Mouse (Mus musculus): Measurements from ENCODE around the gene Txnrd1. TPM values are rescaled to one million over a fixed set of nuclear protein-coding genes. Genes with fewer than 3 reads are reported as not detected.

Gene Txnrd1
- 172 and 174 TPM in 2 replicates for polyA plus RNA-seq (2015; fragmentation: Nextera tagmentation; extraction: Ambion mirVana)

DNA sequence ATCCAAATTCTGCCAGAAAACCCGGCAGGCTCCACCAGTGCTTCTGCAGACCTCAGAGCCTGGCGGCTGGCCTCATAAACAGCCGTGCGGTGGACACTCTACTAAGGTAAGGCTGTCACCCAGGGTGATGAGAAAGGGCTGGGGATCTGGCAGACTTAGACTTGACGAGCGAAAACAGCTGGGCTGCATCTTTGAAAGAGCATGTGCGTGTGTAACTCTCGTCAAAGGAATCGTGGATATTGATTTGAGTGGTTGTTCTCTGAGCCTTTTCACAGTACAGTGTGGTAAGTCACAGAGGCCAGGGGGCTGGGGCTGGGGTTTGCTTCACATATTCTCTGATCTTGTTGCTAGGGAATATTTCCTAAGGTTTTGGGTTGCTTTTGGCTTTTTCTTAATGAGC is at the start of gene Txnrd1:
Gene Txnrd1 (plus strand): TSS at position 26 of the 400 bp plus-strand sequence.
- H3K9me3 ChIP-seq: no peaks in the 10 kb centered on the region
- no peak within 1 kb of the TSS for H3K4me2 ChIP-seq (replicated peaks)
- H3K4me1 ChIP-seq: no peaks in the 10 kb centered on the region
- WGBS: 53% methylated on average over 9 of the region's 9 CpGs
- H3K27me3 ChIP-seq: no peaks in the 10 kb centered on the region
- no peak within 1 kb of the TSS for H3K4me3 ChIP-seq
- no peaks in the 10 kb centered on the region for H3K36me3 ChIP-seq
- no peak within 1 kb of the TSS for H3K9ac ChIP-seq (replicated peaks)
- no peak within 1 kb of the TSS for H3K27ac ChIP-seq (replicated peaks)
- ATAC-seq (replicated peaks): no peak

DNA sequence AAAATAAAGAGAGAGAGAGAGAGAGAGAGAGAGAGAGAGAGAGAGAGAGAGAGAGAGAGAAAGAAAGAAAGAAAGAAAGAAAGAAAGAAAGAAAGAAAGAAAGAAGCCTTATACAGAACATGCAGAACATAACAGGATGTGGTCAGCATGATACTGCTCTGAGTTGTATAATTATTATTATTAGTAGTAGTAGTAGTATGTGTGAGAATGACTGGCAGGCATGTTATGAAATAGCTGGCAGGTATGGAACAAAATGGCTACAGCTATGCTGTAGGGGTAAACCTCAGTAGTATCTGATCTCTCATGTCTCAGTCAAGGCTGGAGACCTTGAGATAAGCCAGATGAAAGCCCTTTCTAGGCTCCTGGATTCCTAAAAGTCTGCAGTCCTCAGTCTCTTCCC is 44.6 kb upstream of the Txnrd1 start:
- Histone ChIP-seq H3K27ac (replicated peaks) (no peak overlapping the region), H3K9ac (replicated peaks) (no peak overlapping the region), H3K27me3 (no peaks in the 10 kb centered on the region), H3K4me2 (replicated peaks) (no peak overlapping the region), H3K36me3 (no peaks in the 10 kb centered on the region), H3K9me3 (no peaks in the 10 kb centered on the region), H3K4me3 (no peak overlapping the region), H3K4me1 (no peaks in the 10 kb centered on the region)
- ATAC-seq (replicated peaks): no peak

DNA sequence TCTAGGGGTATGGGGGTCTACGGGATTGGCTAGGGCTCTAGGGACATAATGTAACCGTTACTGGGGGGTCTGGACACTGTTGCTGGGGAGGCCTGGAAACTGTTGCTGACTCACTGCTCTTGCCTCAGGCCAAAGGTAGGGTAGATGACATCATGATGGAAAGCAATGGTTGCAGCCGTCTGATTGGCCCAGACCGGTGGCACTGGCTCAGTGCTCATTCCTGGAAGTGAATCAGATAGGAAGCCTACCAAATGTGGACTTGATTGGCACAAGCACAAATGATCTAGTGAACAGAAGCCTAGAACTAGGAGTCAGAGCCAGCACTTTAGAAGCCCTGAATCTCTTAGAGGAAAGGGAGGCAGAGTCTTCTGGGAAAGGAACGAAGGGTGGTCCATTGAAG is 43.2 kb upstream of the Txnrd1 start:
- Histone ChIP-seq H3K4me3 (no peak overlapping the region), H3K4me1 (peaks cover 9% of the 10 kb centered on the region; the same call in 1 of the 2 replicates), H3K36me3 (no peaks in the 10 kb centered on the region), H3K27ac (replicated peaks) (no peak overlapping the region), H3K9ac (replicated peaks) (no peak overlapping the region), H3K27me3 (no peaks in the 10 kb centered on the region), H3K4me2 (replicated peaks) (no peak overlapping the region), H3K9me3 (no peaks in the 10 kb centered on the region)
- 95% methylated on average over 5 of the region's 5 CpGs for WGBS
- no peak for ATAC-seq (replicated peaks)

DNA sequence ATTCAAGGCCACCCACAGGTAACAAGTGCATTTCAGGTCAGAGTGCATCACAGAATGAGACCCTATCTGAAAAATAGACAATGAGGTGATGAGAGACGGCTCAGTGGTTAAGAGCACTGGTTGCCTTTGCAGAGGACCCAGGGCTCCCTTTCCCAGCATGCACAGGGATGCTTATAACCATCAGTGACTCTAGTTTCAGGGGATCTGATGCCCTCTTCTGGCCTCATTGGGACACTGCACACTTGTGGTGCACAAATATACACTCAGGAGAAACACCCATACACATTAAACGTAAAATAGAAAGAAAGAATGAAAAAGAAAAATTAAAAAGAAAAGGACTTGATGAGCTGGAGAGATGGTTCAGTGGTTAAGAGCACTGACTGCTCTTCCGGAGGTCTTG is 42.0 kb upstream of the Txnrd1 start:
- no peak overlapping the region for H3K4me2 ChIP-seq (replicated peaks)
- WGBS: 90% methylated on average over 3 of the region's 3 CpGs
- ATAC-seq (replicated peaks): no peak
- no peaks in the 10 kb centered on the region for H3K9me3 ChIP-seq
- H3K27ac ChIP-seq (replicated peaks): no peak overlapping the region
- no peak overlapping the region for H3K4me3 ChIP-seq
- no peaks in the 10 kb centered on the region for H3K36me3 ChIP-seq
- peaks cover 19% of the 10 kb centered on the region; the same call in 1 of the 2 replicates for H3K4me1 ChIP-seq
- no peak overlapping the region for H3K9ac ChIP-seq (replicated peaks)
- H3K27me3 ChIP-seq: no peaks in the 10 kb centered on the region

DNA sequence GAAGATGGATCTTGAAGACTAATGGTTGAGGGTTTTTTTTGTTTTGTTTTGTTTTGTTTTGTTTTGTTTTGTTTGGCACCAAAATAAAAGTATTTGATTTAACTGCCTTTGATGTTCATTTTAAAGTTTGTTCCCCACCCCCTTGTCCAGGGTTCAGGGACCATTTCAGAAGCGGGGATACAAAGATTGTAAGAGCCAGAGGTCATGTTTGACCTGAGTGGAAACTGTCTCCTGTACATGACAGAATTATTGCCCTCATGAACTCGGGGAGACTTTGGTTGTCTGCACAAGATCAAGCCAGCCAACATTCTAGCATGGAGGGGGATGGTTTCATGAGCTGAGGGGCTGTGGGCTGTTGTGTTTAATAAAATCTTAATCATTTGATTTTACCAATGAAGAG is 41.4 kb upstream of the Txnrd1 start:
- ATAC-seq (replicated peaks): no peak
- H3K4me2 ChIP-seq (replicated peaks): no peak overlapping the region
- no peak overlapping the region for H3K27ac ChIP-seq (replicated peaks)
- H3K9me3 ChIP-seq: no peaks in the 10 kb centered on the region
- no peak overlapping the region for H3K9ac ChIP-seq (replicated peaks)
- H3K36me3 ChIP-seq: no peaks in the 10 kb centered on the region
- peaks cover 21% of the 10 kb centered on the region; the same call in 1 of the 2 replicates for H3K4me1 ChIP-seq
- H3K27me3 ChIP-seq: no peaks in the 10 kb centered on the region
- 76% methylated on average over 2 of the region's 2 CpGs for WGBS
- H3K4me3 ChIP-seq: no peak overlapping the region

DNA sequence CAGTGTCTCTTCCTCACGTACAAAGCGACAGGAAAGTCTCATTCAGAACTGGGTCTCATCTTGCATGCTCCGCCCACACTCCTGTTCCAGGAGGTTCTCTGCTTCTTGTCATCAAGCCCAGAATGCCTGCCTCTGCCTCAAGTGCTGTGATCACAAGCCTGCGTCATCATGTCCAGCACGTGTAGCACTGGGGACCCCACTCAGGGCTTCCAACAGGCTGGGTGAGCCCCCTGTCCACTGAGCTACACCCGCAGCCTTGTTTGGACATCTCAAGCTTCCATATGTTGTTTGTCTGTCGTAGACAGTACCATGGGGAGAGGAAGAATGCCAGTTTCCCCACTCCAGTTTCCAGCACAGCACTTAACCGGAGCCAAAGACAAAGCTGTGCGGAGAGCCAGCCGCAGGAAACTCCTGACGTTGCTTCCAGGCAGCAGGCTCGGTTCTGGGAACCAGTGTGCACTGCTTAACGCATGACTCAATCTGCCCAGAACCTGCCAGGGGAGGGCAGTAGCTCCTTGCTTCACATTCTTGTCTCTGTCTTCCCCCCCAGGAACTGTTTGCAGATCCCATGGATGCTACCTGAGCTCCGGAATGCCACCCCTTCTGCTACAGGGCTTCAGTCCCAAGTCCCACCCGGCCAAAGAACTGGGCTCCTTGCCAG is 38.5 kb upstream of the Txnrd1 start:
- Histone ChIP-seq H3K4me1 (peaks cover 21% of the 10 kb centered on the region; the same call in 1 of the 2 replicates), H3K27ac (replicated peaks) (peak overlapping the region; percentile 78), H3K27me3 (no peaks in the 10 kb centered on the region), H3K4me3 (peak overlapping the region; percentile 8; the same call in 1 of the 2 replicates), H3K4me2 (replicated peaks) (peak overlapping the region; percentile 26), H3K36me3 (no peaks in the 10 kb centered on the region), H3K9ac (replicated peaks) (no peak overlapping the region), H3K9me3 (no peaks in the 10 kb centered on the region)
- ATAC-seq (replicated peaks): peak; percentile 93
- WGBS: 39% methylated on average over 15 of the region's 15 CpGs

DNA sequence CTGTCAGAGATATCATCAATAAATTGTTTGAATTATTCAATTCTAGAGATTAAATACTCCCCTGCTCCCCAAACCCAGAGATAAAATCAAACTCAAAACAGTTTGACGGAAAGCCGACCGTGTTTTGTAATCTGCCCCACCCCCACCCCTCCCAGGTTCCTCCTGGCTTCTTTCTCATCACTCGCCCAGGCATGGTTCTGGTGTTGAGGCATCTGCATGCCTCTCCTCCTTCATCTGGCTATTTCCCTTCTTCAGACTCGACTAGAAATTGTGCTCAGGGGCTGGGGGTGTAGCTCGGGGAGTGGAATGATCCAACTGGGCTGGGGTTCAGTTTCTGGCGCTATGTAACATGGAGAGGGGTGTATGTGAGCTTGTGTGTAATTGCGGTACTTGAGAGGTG is 38.0 kb upstream of the Txnrd1 start:
- 0 out of 2 replicates have a peak overlapping the region, but pooled peaks have one; percentile 8 for H3K4me3 ChIP-seq

DNA sequence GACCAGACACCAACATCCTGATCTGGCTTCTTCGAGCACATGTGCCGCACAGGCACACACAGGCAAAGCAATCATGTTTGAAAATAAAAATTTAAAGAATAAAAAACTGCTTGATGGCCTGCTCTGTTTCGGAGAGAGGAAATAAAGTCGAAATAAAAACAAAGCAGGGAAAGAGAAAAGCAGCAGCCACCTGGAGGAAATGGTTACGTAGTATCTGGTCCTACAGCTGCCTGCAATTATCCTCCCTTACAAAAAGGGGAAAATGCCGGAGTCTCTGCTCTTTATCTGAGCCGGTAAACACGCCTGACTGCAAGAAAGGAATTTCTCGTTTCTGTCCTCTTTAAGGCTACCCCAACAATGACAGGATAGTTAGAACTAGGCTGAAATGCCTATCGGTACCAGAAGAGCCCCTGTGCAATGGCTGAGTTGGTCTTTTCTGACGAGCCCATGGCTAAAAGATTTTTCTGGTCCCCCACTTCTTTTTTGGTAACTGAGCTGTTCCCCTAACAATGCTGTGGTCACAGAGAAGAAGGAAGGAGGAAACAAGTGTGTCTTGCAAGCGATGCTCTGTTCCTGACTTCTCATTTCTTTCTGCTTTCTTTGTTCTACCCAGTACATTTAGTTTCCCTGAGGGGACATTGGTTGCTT is 37.2 kb upstream of the Txnrd1 start:
- Histone ChIP-seq H3K27me3 (no peaks in the 10 kb centered on the region), H3K9ac (replicated peaks) (no peak overlapping the region), H3K9me3 (no peaks in the 10 kb centered on the region), H3K27ac (replicated peaks) (peak overlapping the region; percentile 13; the same call in 1 of the 2 replicates), H3K4me2 (replicated peaks) (no peak overlapping the region), H3K4me1 (peaks cover 21% of the 10 kb centered on the region; the same call in 1 of the 2 replicates), H3K36me3 (no peaks in the 10 kb centered on the region), H3K4me3 (no peak overlapping the region)
- ATAC-seq (replicated peaks): no peak
- WGBS: 29% methylated on average over 12 of the region's 12 CpGs

More for the DNA sequence above, 38.0 kb upstream of the Txnrd1 start:
- Histone ChIP-seq H3K9me3 (no peaks in the 10 kb centered on the region), H3K36me3 (no peaks in the 10 kb centered on the region), H3K27me3 (no peaks in the 10 kb centered on the region), H3K4me2 (replicated peaks) (peak overlapping the region; percentile 26), H3K27ac (replicated peaks) (peak overlapping the region; percentile 78), H3K4me1 (peaks cover 21% of the 10 kb centered on the region; the same call in 1 of the 2 replicates), H3K9ac (replicated peaks) (no peak overlapping the region)
- ATAC-seq (replicated peaks): 0 out of 2 replicates have a peak, but pooled peaks have one; percentile 21
- 46% methylated on average over 8 of the region's 8 CpGs for WGBS

DNA sequence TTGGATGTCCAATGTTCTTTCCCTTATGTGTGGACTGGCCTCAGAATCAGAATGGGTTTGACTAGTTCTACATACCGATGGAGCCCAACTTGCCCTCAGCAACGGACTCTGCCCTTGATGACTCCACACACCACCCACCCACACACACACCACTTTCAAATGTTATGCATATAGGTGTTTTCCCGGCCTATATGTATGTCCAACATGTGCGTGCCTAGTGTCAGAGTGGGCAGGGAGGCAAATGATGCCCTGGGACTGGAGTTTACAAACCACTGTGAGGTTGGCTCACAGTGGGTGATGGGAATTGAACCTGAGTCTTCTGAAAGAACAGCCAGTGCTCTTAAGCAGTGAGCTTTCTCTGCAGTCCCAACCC is 36.6 kb upstream of the Txnrd1 start:
- H3K36me3 ChIP-seq: no peaks in the 10 kb centered on the region
- no peaks in the 10 kb centered on the region for H3K9me3 ChIP-seq
- H3K9ac ChIP-seq (replicated peaks): no peak overlapping the region
- no peaks in the 10 kb centered on the region for H3K27me3 ChIP-seq
- H3K4me1 ChIP-seq: peaks cover 21% of the 10 kb centered on the region; the same call in 1 of the 2 replicates
- WGBS: 82% methylated on average over 4 of the region's 4 CpGs
- no peak for ATAC-seq (replicated peaks)
- H3K4me2 ChIP-seq (replicated peaks): no peak overlapping the region
- no peak overlapping the region for H3K4me3 ChIP-seq
- H3K27ac ChIP-seq (replicated peaks): no peak overlapping the region

DNA sequence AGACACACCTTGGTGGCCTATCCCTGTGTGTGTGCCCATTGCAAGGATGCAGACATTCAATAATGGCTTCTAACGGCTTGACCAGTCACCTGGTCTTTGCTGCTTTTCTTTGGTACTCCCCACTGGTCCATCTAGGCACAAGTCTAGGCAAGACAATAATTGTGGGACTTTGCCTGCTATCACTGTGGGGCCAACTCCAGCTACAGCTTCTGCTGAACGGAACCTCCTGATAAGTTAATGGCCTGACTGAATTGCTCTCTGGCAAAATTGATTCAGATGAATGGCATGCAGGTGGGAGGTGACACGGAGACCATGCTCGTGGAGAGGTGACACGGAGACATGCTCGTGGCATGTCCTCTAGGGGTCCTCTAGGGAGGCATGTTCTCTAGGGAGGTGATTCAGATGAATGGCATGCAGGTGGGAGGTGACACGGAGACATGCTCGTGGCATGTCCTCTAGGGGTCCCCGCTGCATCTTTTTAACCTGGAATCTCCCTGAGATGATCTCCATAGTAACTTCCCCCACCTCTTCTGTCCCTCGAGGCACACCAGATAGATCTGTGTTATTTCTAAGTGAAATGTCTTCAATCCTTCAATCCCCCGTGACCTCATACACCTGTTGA is 35.3 kb upstream of the Txnrd1 start:
- H3K27ac ChIP-seq (replicated peaks): no peak overlapping the region
- no peak overlapping the region for H3K4me3 ChIP-seq
- WGBS: 68% methylated on average over 11 of the region's 11 CpGs
- peaks cover 21% of the 10 kb centered on the region; the same call in 1 of the 2 replicates for H3K4me1 ChIP-seq
- ATAC-seq (replicated peaks): no peak
- no peaks in the 10 kb centered on the region for H3K27me3 ChIP-seq
- no peak overlapping the region for H3K4me2 ChIP-seq (replicated peaks)
- H3K9me3 ChIP-seq: no peaks in the 10 kb centered on the region
- no peak overlapping the region for H3K9ac ChIP-seq (replicated peaks)
- no peaks in the 10 kb centered on the region for H3K36me3 ChIP-seq

DNA sequence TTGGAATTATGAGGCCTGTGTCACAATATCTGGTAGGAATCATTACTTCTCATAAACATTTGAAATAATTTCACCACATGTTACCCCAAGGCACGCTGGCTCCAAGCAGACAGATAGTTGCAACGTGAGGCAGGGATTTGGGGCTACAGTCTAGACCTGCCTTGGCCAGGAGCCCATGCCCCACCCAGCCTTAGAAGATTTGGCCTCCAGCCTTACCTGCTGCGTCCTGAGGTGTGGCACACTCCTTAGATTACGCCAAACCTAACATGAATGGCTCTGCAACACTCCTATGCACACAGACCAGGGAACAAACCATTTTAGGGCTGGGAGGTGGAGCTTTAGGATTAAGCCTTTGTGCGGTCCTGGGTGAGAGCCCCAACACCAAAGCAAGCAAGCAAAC is 33.7 kb upstream of the Txnrd1 start:
- no peak for ATAC-seq (replicated peaks)
- no peak overlapping the region for H3K9ac ChIP-seq (replicated peaks)
- no peaks in the 10 kb centered on the region for H3K27me3 ChIP-seq
- H3K9me3 ChIP-seq: no peaks in the 10 kb centered on the region
- no peak overlapping the region for H3K27ac ChIP-seq (replicated peaks)
- H3K36me3 ChIP-seq: no peaks in the 10 kb centered on the region
- no peak overlapping the region for H3K4me3 ChIP-seq
- peaks cover 17% of the 10 kb centered on the region; the same call in 1 of the 2 replicates for H3K4me1 ChIP-seq
- WGBS: 77% methylated on average over 5 of the region's 5 CpGs
- H3K4me2 ChIP-seq (replicated peaks): no peak overlapping the region

DNA sequence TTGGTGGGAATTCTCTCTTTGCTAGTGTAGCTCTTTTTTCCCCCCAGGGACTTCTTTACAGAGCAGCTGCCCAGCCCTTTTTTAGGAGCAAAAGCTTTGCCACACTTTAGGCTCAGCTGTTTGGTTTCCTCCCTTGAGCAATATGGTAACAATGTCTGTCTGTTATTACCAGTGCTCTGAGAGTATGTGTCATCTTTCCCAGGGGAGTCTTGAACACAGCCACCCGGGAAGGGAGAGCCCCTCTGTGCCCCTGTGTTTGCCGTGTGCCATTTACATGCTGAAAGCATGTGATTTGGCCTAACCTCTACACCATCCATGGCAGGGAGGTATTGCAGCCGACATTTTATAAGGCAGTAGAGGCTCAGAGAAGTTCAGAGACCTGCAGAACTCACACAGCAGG is 29.4 kb upstream of the Txnrd1 start:
- H3K36me3 ChIP-seq: no peaks in the 10 kb centered on the region
- no peak overlapping the region for H3K9ac ChIP-seq (replicated peaks)
- no peak for ATAC-seq (replicated peaks)
- no peak overlapping the region for H3K4me2 ChIP-seq (replicated peaks)
- H3K27me3 ChIP-seq: no peaks in the 10 kb centered on the region
- H3K4me3 ChIP-seq: no peak overlapping the region
- no peaks in the 10 kb centered on the region for H3K4me1 ChIP-seq
- WGBS: 72% methylated on average over 3 of the region's 3 CpGs
- H3K9me3 ChIP-seq: no peaks in the 10 kb centered on the region
- no peak overlapping the region for H3K27ac ChIP-seq (replicated peaks)

All from forebrain, embryonic 15.5 days (tissue).